Mouse (Mus musculus) right cerebral cortex, postnatal 10 days (tissue): ENCODE results near the gene Cfap44.

Experiments used
- DNase-seq, 2 experiments: peaks; one replicate each; pipeline ENCODE4 v3.0.0; 2021; ENCODE audit warnings: low spot score in 2 of 2

Gene Cfap44

GRCm38 (mm10) chr16:44494441-44495108, 100.0 kb downstream of the Cfap44 start:
- no peak for DNase-seq

- DNase-seq: no peak
These were observed 102.4 kb downstream of the Cfap44 start for GRCm38 (mm10) chr16:44496971-44497464.

GRCm38 (mm10) chr16:44498447-44498846, 103.9 kb downstream of the Cfap44 start:
- DNase-seq: no peak

- no peak for DNase-seq
These were observed 107.2 kb downstream of the Cfap44 start for GRCm38 (mm10) chr16:44501783-44502182.

- no peak for DNase-seq
These were observed 107.7 kb downstream of the Cfap44 start for GRCm38 (mm10) chr16:44502325-44502724.

GRCm38 (mm10) chr16:44502895-44503575, 108.4 kb downstream of the Cfap44 start:
- no peak for DNase-seq

GRCm38 (mm10) chr16:44505243-44505642, 110.6 kb downstream of the Cfap44 start:
- DNase-seq: no peak

GRCm38 (mm10) chr16:44507027-44507929, 112.7 kb downstream of the Cfap44 start:
- DNase-seq: no peak

GRCm38 (mm10) chr16:44508025-44508424, 113.4 kb downstream of the Cfap44 start:
- DNase-seq: no peak

GRCm38 (mm10) chr16:44508772-44509171, 114.2 kb downstream of the Cfap44 start:
- DNase-seq: no peak

GRCm38 (mm10) chr16:44509458-44510344, 115.1 kb downstream of the Cfap44 start:
- no peak for DNase-seq

GRCm38 (mm10) chr16:44510521-44511213, 116.1 kb downstream of the Cfap44 start:
- no peak for DNase-seq

GRCm38 (mm10) chr16:44516498-44516897, 121.9 kb downstream of the Cfap44 start:
- no peak for DNase-seq

- no peak for DNase-seq
These were observed 129.0 kb downstream of the Cfap44 start for GRCm38 (mm10) chr16:44523595-44523994.

- no peak for DNase-seq
These were observed 131.4 kb downstream of the Cfap44 start for GRCm38 (mm10) chr16:44526044-44526443.

GRCm38 (mm10) chr16:44526689-44527088, 132.1 kb downstream of the Cfap44 start:
- DNase-seq: no peak

GRCm38 (mm10) chr16:44527218-44527905, 132.8 kb downstream of the Cfap44 start:
- no peak for DNase-seq

GRCm38 (mm10) chr16:44528955-44529354, 134.4 kb downstream of the Cfap44 start:
- DNase-seq: no peak

- no peak for DNase-seq
These were observed 135.1 kb downstream of the Cfap44 start for GRCm38 (mm10) chr16:44529691-44530090.

- DNase-seq: no peak
These were observed 135.6 kb downstream of the Cfap44 start for GRCm38 (mm10) chr16:44530191-44530590.
